Mouse (Mus musculus) liver, adult 2 months (tissue): ENCODE measurements around the gene Fndc3b.
A peak's percentile ranks its signal among the peaks of the same experiment; 100 is the strongest.

ENCODE experiments used
- CTCF ChIP-seq: fragments of 200-500 bp; IDR thresholded peaks from 2 replicates; pipeline ENCODE4 v1.5.1; 2011; ENCODE audit warnings: low read depth, low read length, control low read depth
- POLR2A ChIP-seq: fragments of 200-500 bp; IDR thresholded peaks from 2 replicates; pipeline ENCODE4 v1.6.1; 2011; ENCODE audit warnings: low read length, control low read depth; ENCODE audit not compliant: insufficient read depth; ENCODE audit errors: extremely low read depth

DNA sequence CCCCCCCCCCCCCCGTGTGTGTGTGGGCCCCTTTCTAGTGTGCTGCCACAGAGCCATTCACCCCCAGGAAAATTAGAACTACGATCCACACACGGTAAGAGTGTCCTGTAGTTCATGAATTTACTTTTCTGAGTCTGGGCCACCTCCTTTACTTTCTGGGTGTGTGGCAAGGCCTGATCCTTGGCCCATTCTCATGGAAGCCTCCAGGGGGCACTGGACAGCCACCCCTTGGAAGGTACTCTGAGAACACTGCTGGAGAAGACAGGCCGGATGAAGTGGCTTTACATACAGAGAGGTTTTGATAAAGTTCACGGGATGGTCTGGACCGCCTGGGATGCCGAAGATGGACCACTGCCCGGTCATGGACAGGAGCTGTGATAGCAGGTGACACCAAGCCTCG, 262.7 kb downstream of the Fndc3b start:
- TF ChIP-seq CTCF (peak; percentile 51), POLR2A (no peak)
